Mouse (Mus musculus) limb, embryonic 11.5 days (tissue): ENCODE results near the gene Alyref. TPM values are rescaled to one million over a fixed set of nuclear protein-coding genes. Genes with fewer than 3 reads are reported as not detected.
A peak's percentile ranks its signal among the peaks of the same experiment; 100 is the strongest.

ENCODE experiments used
- ATAC-seq: fragments of 200-750 bp; cut with Nextera tagmentation; 2 replicates; pipeline ENCODE4 v1.8.0; 2017; ENCODE audit warnings: low read depth; ENCODE audit not compliant: insufficient number of reproducible peaks, low FRiP score, low TSS enrichment
- DNase-seq: peaks from one replicate; pipeline ENCODE4 v3.0.0-alpha.2; 2015; ENCODE audit warnings: low spot score
- H3K27ac ChIP-seq: fragments of 300-500 bp; sonication (generic); replicated peaks from 2 replicates; pipeline ENCODE4 v1.5.1; 2014; ENCODE audit warnings: low read depth, mild to moderate bottlenecking, low read length
- H3K27me3 ChIP-seq: fragments of 300-500 bp; sonication (generic); 2 replicates; pipeline ENCODE4 v1.6.1; 2014; ENCODE audit warnings: mild to moderate bottlenecking, low read length, mixed read lengths; ENCODE audit not compliant: control insufficient read depth, insufficient read depth
- H3K36me3 ChIP-seq: fragments of 300-500 bp; sonication (generic); 2 replicates; pipeline ENCODE4 v1.6.1; 2014; ENCODE audit warnings: mild to moderate bottlenecking, low read length, moderate library complexity, mixed read lengths; ENCODE audit not compliant: control insufficient read depth, insufficient read depth
- H3K4me1 ChIP-seq: fragments of 300-500 bp; sonication (generic); 2 replicates; pipeline ENCODE4 v1.6.1; 2014; ENCODE audit warnings: low read length, mixed read lengths; ENCODE audit not compliant: control insufficient read depth, insufficient read depth
- H3K4me2 ChIP-seq: fragments of 300-500 bp; sonication (generic); 2 replicates; pipeline ENCODE4 v1.6.1; 2014; ENCODE audit warnings: low read depth, mild to moderate bottlenecking, moderate library complexity; ENCODE audit not compliant: severe bottlenecking
- H3K4me3 ChIP-seq: fragments of 300-500 bp; sonication (generic); 2 replicates; pipeline ENCODE4 v1.5.1; 2014; ENCODE audit warnings: low read depth, low read length
- H3K9ac ChIP-seq: fragments of 300-500 bp; sonication (generic); 2 replicates; pipeline ENCODE4 v1.6.1; 2014; ENCODE audit warnings: mild to moderate bottlenecking, low read length
- H3K9me3 ChIP-seq: fragments of 300-500 bp; sonication (generic); 2 replicates; pipeline ENCODE4 v1.6.1; 2016; ENCODE audit warnings: low read length; ENCODE audit not compliant: control insufficient read depth
- WGBS: fragments of 180-500 bp; shearing (Covaris S2); extraction: QIAGEN DNeasy Blood & Tissue Kit; methylation state at CpG from one replicate; pipeline ENCODE4 v1.1.7; 2014; 5-methylcytosine and 5-hydroxymethylcytosine counted together
- polyA plus RNA-seq: library from polyadenylated mRNA; unstranded; fragments of >200 nt; fragmentation: Nextera tagmentation; extraction: Ambion mirVana; gene quantifications from 2 replicates; pipeline ENCODE4 v1.2.1, GENCODE M21; 2014

The Alyref gene
- 810 and 850 TPM in 2 replicates for polyA plus RNA-seq

GRCm38 (mm10) chr11:120598283-120598989, at the start of gene Alyref, which contains the start of gene Anapc11:
Gene Alyref (minus strand): TSS chr11:120598365.
Gene Anapc11 (plus strand): TSS chr11:120598421.
- DNase-seq: peak; percentile 95
- Histone ChIP-seq H3K27ac (peak within 1 kb of the TSS; percentile 85), H3K4me2 (peak within 1 kb of the TSS; percentile 95), H3K9ac (peak within 1 kb of the TSS; percentile 100), H3K36me3 (peaks cover 27% of the 10 kb centered on the region), H3K9me3 (no peaks in the 10 kb centered on the region), H3K4me1 (peaks cover 14% of the 10 kb centered on the region), H3K27me3 (no peaks in the 10 kb centered on the region), H3K4me3 (peak within 1 kb of the TSS; percentile 96)
- ATAC-seq: peak; percentile 96
- under 1% methylated on average over 88 of the region's 88 CpGs for WGBS

- WGBS: 75% methylated on average over 35 of the region's 35 CpGs
- Histone ChIP-seq H3K4me3 (no peak overlapping the region), H3K27ac (no peak overlapping the region), H3K27me3 (no peaks in the 10 kb centered on the region), H3K4me1 (peaks cover 17% of the 10 kb centered on the region), H3K9ac (no peak overlapping the region), H3K4me2 (peak overlapping the region; percentile 20; the same call in 1 of the 2 replicates), H3K9me3 (no peaks in the 10 kb centered on the region), H3K36me3 (no peaks in the 10 kb centered on the region)
- DNase-seq (no peak), ATAC-seq (no peak)
Measured at GRCm38 (mm10) chr11:120647047-120647830, 49.1 kb upstream of the Alyref start.

- peak within 1 kb of the TSS; percentile 67 for H3K9ac ChIP-seq
- H3K27me3 ChIP-seq: no peaks in the 10 kb centered on the region
- under 1% methylated on average over 15 of the region's 15 CpGs for WGBS
- no peaks in the 10 kb centered on the region for H3K9me3 ChIP-seq
- peak within 1 kb of the TSS; percentile 47 for H3K4me3 ChIP-seq
- H3K4me1 ChIP-seq: peaks cover 25% of the 10 kb centered on the region
- no peak within 1 kb of the TSS; the same call in 1 of the 2 replicates for H3K27ac ChIP-seq
- DNase-seq: peak; percentile 96
- H3K36me3 ChIP-seq: no peaks in the 10 kb centered on the region
- H3K4me2 ChIP-seq: peak within 1 kb of the TSS; percentile 92
- ATAC-seq: peak; percentile 97
Measured at GRCm38 (mm10) chr11:120643601-120643987, 45.4 kb upstream of the Alyref start, which contains the start of gene Pycr1. Gene Pycr1 (minus strand): TSS chr11:120643769.

- DNase-seq: no peak
- no peaks in the 10 kb centered on the region for H3K27me3 ChIP-seq
- H3K4me3 ChIP-seq: peak overlapping the region; percentile 47
- peak; percentile 33; the same call in 1 of the 2 replicates for ATAC-seq
- WGBS: under 1% methylated on average over 18 of the region's 18 CpGs
- peak overlapping the region; percentile 92 for H3K4me2 ChIP-seq
- H3K4me1 ChIP-seq: peaks cover 23% of the 10 kb centered on the region
- H3K9me3 ChIP-seq: no peaks in the 10 kb centered on the region
- peak overlapping the region; percentile 67 for H3K9ac ChIP-seq
- H3K36me3 ChIP-seq: no peaks in the 10 kb centered on the region
- H3K27ac ChIP-seq: no peak overlapping the region; the same call in 1 of the 2 replicates
Measured at GRCm38 (mm10) chr11:120642939-120643600, 44.9 kb upstream of the Alyref start.

DNA sequence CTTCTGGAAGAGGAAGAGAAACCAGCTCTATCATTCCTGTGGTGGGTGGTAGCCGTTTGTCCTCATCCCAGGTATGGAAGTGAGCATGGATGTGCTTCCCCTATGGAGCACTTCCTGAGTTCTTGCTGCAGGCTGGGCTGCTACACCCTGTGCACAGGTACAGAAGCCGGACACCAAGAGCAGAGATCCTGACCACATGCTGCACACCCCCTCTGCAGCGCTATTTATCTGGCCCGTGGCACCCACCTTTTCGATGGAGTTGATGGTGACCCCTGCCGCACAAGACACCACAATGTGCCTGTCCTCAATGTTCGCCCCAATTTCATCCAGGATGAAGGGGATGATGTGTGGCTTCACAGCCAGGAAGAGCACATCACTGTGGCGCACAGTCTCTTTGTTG, 43.7 kb upstream of the Alyref start:
- H3K4me2 ChIP-seq: no peak overlapping the region
- no peak overlapping the region for H3K27ac ChIP-seq
- no peaks in the 10 kb centered on the region for H3K36me3 ChIP-seq
- H3K27me3 ChIP-seq: no peaks in the 10 kb centered on the region
- DNase-seq: no peak
- ATAC-seq: no peak
- H3K4me3 ChIP-seq: no peak overlapping the region
- H3K9ac ChIP-seq: peak overlapping the region; percentile 45; the same call in 1 of the 2 replicates
- WGBS: 79% methylated on average over 8 of the region's 8 CpGs
- H3K9me3 ChIP-seq: no peaks in the 10 kb centered on the region
- peaks cover 18% of the 10 kb centered on the region for H3K4me1 ChIP-seq

DNA sequence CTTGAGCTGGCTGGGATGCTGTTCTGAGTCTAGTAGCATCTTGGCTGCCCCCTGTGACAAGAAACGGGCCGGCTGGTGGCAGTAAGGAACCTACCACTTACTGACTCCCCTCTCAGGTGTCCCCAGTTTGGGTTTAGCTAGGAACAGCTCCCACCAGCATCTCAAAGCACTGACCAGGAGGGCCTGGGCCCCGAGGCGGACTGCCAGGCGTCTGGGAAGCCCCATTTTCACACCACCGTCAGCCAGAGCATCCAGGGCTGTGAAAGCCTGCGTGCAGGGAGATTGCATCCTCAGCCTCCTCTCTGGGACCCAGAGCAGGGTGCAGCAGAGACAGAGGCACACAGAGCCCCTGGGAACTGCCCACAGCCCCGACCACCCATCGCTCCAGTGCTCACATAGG, 43.1 kb upstream of the Alyref start:
- H3K9me3 ChIP-seq: no peaks in the 10 kb centered on the region
- no peak overlapping the region for H3K4me2 ChIP-seq
- peak overlapping the region; percentile 45 for H3K9ac ChIP-seq
- H3K4me1 ChIP-seq: peaks cover 18% of the 10 kb centered on the region
- WGBS: 49% methylated on average over 9 of the region's 9 CpGs
- no peak overlapping the region for H3K4me3 ChIP-seq
- no peak for ATAC-seq
- H3K27me3 ChIP-seq: no peaks in the 10 kb centered on the region
- H3K27ac ChIP-seq: no peak overlapping the region
- no peak for DNase-seq
- H3K36me3 ChIP-seq: no peaks in the 10 kb centered on the region

- Histone ChIP-seq H3K27me3 (no peaks in the 10 kb centered on the region), H3K9ac (no peak overlapping the region), H3K9me3 (no peaks in the 10 kb centered on the region), H3K4me1 (peaks cover 12% of the 10 kb centered on the region), H3K4me3 (no peak overlapping the region), H3K36me3 (no peaks in the 10 kb centered on the region), H3K27ac (no peak overlapping the region), H3K4me2 (no peak overlapping the region)
- 85% methylated on average over 5 of the region's 5 CpGs for WGBS
- no peak for ATAC-seq
- DNase-seq: no peak
Measured at GRCm38 (mm10) chr11:120634810-120635209, 36.6 kb upstream of the Alyref start.
